Comparison of ENCODE assay signal across 28 mouse cellular contexts in genomic region chr8:127011668-127012067, GRCm38 (mm10). TPM values are rescaled to one million over a fixed set of nuclear protein-coding genes. Genes with fewer than 3 reads are reported as not detected.
DNase-seq lines count a peak whose midpoint lies in the region; ATAC-seq and TF ChIP-seq lines count a peak whose summit lies in the region.
"Had no signal": no experiment of that assay in that cellular context is flagged by ENCODE, and none has a peak within 500 bp of the region (broad histone marks: within the 10 kb centered on the region; RNA-seq: fewer than 3 reads in every experiment).

No protein-coding gene starts in this region.

- no peak overlapping the region for H3K9ac ChIP-seq in lung, postnatal 0 days (replicated peaks; ENCODE audit: low read depth)
- H3K9ac ChIP-seq in ES-Bruce4 (ENCODE audit: low read depth, poor library complexity, severe bottlenecking), result peak overlapping the region; percentile 56; the same call in 1 of the 2 replicates
- H3K9ac ChIP-seq: embryonic facial prominence, embryonic 12.5 days; hindbrain, embryonic 13.5 days; liver, embryonic 14.5 days had no signal

- no peak for TF ChIP-seq POLR2A in ES-Bruce4 (IDR thresholded peaks at IDR 0.05; ENCODE audit: insufficient read depth, low read length)

- no peak for TF ChIP-seq EP300 in lung, postnatal 0 days (IDR thresholded peaks at IDR 0.05)
- no peak for TF ChIP-seq EP300 in ES-Bruce4 (IDR thresholded peaks at IDR 0.05; ENCODE audit: insufficient read depth, low read depth, low read length)

- no peaks in the 10 kb centered on the region for H3K9me3 ChIP-seq in lung, postnatal 0 days (ENCODE audit: low read length)
- H3K9me3 ChIP-seq in ES-Bruce4 (replicated peaks; ENCODE audit: control insufficient read depth, insufficient read depth, low read length, poor library complexity, severe bottlenecking), result no peaks in the 10 kb centered on the region
- H3K9me3 ChIP-seq: embryonic facial prominence, embryonic 12.5 days; heart, embryonic 10.5 days; hindbrain, embryonic 13.5 days had no signal

- DNase-seq in lung, postnatal 0 days (ENCODE audit: low spot score), result peak; percentile 20
- DNase-seq in lung, postnatal 25 days (ENCODE audit: low spot score), result no peak
- DNase-seq in R1 (ENCODE audit: low read depth, low spot score), result peak; percentile 82
- DNase-seq in frontal cortex, postnatal 10 days (ENCODE audit: low spot score in 2 of 2), result no peak
- no peak for DNase-seq in gastrocnemius, postnatal 14 days
- DNase-seq in gastrocnemius, postnatal 10 days, result no peak
- DNase-seq: adrenal gland, postnatal 14 days; cerebellum, adult 11 months; cerebellum, adult 9-10 months; cerebellum, postnatal 36 days; gastrocnemius, adult 2 months; heart, postnatal 36 days; kidney, adult 11 months; kidney, postnatal 14 days; liver; lung, adult 2 months; midbrain, embryonic 14.5 days; thymus, adult 18-20 months; thymus, postnatal 25 days had no signal

- no peak overlapping the region for H3K4me3 ChIP-seq in lung, postnatal 0 days (ENCODE audit: low read depth, low read length)
- H3K4me3 ChIP-seq in ES-Bruce4 (ENCODE audit: low read depth, low read length), result peak overlapping the region; percentile 70; the same call in 1 of the 2 replicates
- H3K4me3 ChIP-seq: embryonic facial prominence, embryonic 12.5 days; gastrocnemius, adult 2 months; heart, embryonic 10.5 days; hindbrain, embryonic 13.5 days had no signal

- TF ChIP-seq CTCF in lung, postnatal 0 days (IDR thresholded peaks at IDR 0.05), result no peak
- TF ChIP-seq CTCF in ES-Bruce4 (IDR thresholded peaks at IDR 0.05; ENCODE audit: low read depth, low read length), result no peak

- 57% methylated on average over 9 of the region's 9 CpGs for WGBS in lung, postnatal 0 days

- H3K27me3 ChIP-seq in lung, postnatal 0 days (replicated peaks; ENCODE audit: insufficient read depth, low read length), result no peaks in the 10 kb centered on the region
- H3K27me3 ChIP-seq in ES-Bruce4 (ENCODE audit: control insufficient read depth, insufficient read depth, low read length, poor library complexity, severe bottlenecking), result no peaks in the 10 kb centered on the region
- H3K27me3 ChIP-seq: embryonic facial prominence, embryonic 12.5 days; hindbrain, embryonic 13.5 days had no signal

- no peak overlapping the region for H3K4me2 ChIP-seq in lung, postnatal 0 days (replicated peaks; ENCODE audit: low read depth, low read length)
- H3K4me2 ChIP-seq: embryonic facial prominence, embryonic 12.5 days; hindbrain, embryonic 13.5 days had no signal

- no peak for ATAC-seq in lung, postnatal 0 days
- ATAC-seq: CD4-positive, CD25-positive, alpha-beta regulatory T cell, adult 4 months; forebrain, embryonic 14.5 days had no signal

- intact Hi-C loops in gastrocnemius, postnatal 14 days (cut with DNase I; ENCODE audit: low total_unique reads), result no loop called here

- H3K27ac ChIP-seq in lung, postnatal 0 days (ENCODE audit: low read length), result no peak overlapping the region
- peak overlapping the region; percentile 32 for H3K27ac ChIP-seq in ES-Bruce4 (ENCODE audit: insufficient read depth, low read length)
- H3K27ac ChIP-seq: embryonic facial prominence, embryonic 12.5 days; gastrocnemius, adult 2 months; heart, embryonic 10.5 days; hindbrain, embryonic 13.5 days; liver, embryonic 14.5 days had no signal

- H3K36me3 ChIP-seq in lung, postnatal 0 days (ENCODE audit: insufficient read depth, low read length), result no peaks in the 10 kb centered on the region
- no peaks in the 10 kb centered on the region for H3K36me3 ChIP-seq in ES-Bruce4 (ENCODE audit: control insufficient read depth, insufficient read depth, low read length, poor library complexity, severe bottlenecking)
- H3K36me3 ChIP-seq: embryonic facial prominence, embryonic 12.5 days; heart, embryonic 10.5 days; hindbrain, embryonic 13.5 days had no signal

- H3K4me1 ChIP-seq in lung, postnatal 0 days (ENCODE audit: insufficient read depth, low read depth, low read length), result no peaks in the 10 kb centered on the region
- H3K4me1 ChIP-seq in ES-Bruce4 (ENCODE audit: control insufficient read depth, insufficient read depth, low read length), result no peaks in the 10 kb centered on the region
- H3K4me1 ChIP-seq: embryonic facial prominence, embryonic 12.5 days; heart, embryonic 10.5 days; hindbrain, embryonic 13.5 days had no signal

RNA-seq across cellular contexts. Expression of gene Rbm34, which starts 40.8 kb away (rescaled TPM):
- polyA plus RNA-seq in lung, postnatal 0 days (2015; fragmentation: Nextera tagmentation; extraction: Ambion mirVana), result 15.5 and 18.9 TPM in 2 replicates
- polyA plus RNA-seq in ES-Bruce4 (2011; ENCODE audit: insufficient read depth, insufficient read length, low read depth, missing spikeins), result 55.0 and 58.7 TPM in 2 replicates
- 1 to 10 TPM; 4.6 to 5.6 TPM for total RNA-seq in gastrocnemius, postnatal 14 days (2021)
- 1 to 10 TPM; 6.6 to 9.0 TPM for total RNA-seq in gastrocnemius, postnatal 10 days (2021)

RNA-seq across cellular contexts. Expression of gene Pard3, which starts 52.0 kb away (rescaled TPM):
- 13.2 and 16.2 TPM in 2 replicates for polyA plus RNA-seq in lung, postnatal 0 days (2015; fragmentation: Nextera tagmentation; extraction: Ambion mirVana)
- 33.8 and 38.0 TPM in 2 replicates for polyA plus RNA-seq in ES-Bruce4 (2011; ENCODE audit: insufficient read depth, insufficient read length, low read depth, missing spikeins)
- total RNA-seq in gastrocnemius, postnatal 14 days (2021), result 10 to 100 TPM; 23.9 to 25.7 TPM
- total RNA-seq in gastrocnemius, postnatal 10 days (2021), result 10 to 100 TPM; 30.3 to 37.2 TPM
- total RNA-seq: granulocyte monocyte progenitor cell, adult 5-6 weeks; monocyte, adult 5-6 weeks had no signal

Comparison
In these comparisons a context has a peak if more than half of its experiments do, and no peak if none do; other contexts are left out.
1. DNase-seq: peak in lung, postnatal 0 days (single experiment) and R1 (single experiment); none in lung, postnatal 25 days (single experiment), frontal cortex, postnatal 10 days (0 of 2), gastrocnemius, postnatal 14 days (single experiment) and gastrocnemius, postnatal 10 days (single experiment).